Mouse (Mus musculus): ENCODE data around the gene Ccnd2. TPM values are rescaled to one million over a fixed set of nuclear protein-coding genes. Genes with fewer than 3 reads are reported as not detected.

The Ccnd2 gene
- 458 and 500 TPM in 2 replicates for polyA plus RNA-seq (2015; fragmentation: Nextera tagmentation; extraction: Ambion mirVana)

GRCm38 (mm10) chr6:127152106-127152951 is at the start of gene Ccnd2:
Gene Ccnd2 (minus strand): TSS chr6:127152193.
- H3K36me3 ChIP-seq (ENCODE audit: control insufficient read depth, insufficient read depth, low read length): no peaks in the 10 kb centered on the region
- peak within 1 kb of the TSS; percentile 81 for H3K4me3 ChIP-seq (ENCODE audit: low read length)
- peaks cover 4% of the 10 kb centered on the region for H3K27me3 ChIP-seq (ENCODE audit: control insufficient read depth, insufficient read depth, low read depth, low read length)
- H3K9me3 ChIP-seq (ENCODE audit: control insufficient read depth, low read length): no peaks in the 10 kb centered on the region
- peak within 1 kb of the TSS; percentile 61 for H3K4me2 ChIP-seq (ENCODE audit: low read depth, low read length)
- H3K27ac ChIP-seq (ENCODE audit: low read length): peak within 1 kb of the TSS; percentile 93
- H3K4me1 ChIP-seq (replicated peaks; ENCODE audit: control insufficient read depth, insufficient read depth, low read length): peaks cover 42% of the 10 kb centered on the region
- peak within 1 kb of the TSS; percentile 67 for H3K9ac ChIP-seq (ENCODE audit: low read length)
- peak; percentile 77 for ATAC-seq (ENCODE audit: low read depth)
- under 1% methylated on average over 39 of the region's 40 CpGs for WGBS

- ATAC-seq (ENCODE audit: low read depth): no peak
- Histone ChIP-seq H3K4me1 (replicated peaks; ENCODE audit: control insufficient read depth, insufficient read depth, low read length) (no peaks in the 10 kb centered on the region), H3K36me3 (ENCODE audit: control insufficient read depth, insufficient read depth, low read length) (no peaks in the 10 kb centered on the region), H3K27me3 (ENCODE audit: control insufficient read depth, insufficient read depth, low read depth, low read length) (no peaks in the 10 kb centered on the region), H3K27ac (ENCODE audit: low read length) (no peak overlapping the region), H3K9me3 (ENCODE audit: control insufficient read depth, low read length) (no peaks in the 10 kb centered on the region), H3K4me3 (ENCODE audit: low read length) (no peak overlapping the region), H3K9ac (ENCODE audit: low read length) (no peak overlapping the region), H3K4me2 (ENCODE audit: low read depth, low read length) (no peak overlapping the region)
- 68% methylated on average over 2 of the region's 2 CpGs for WGBS
Observed at GRCm38 (mm10) chr6:127196985-127197384, 45.0 kb upstream of the Ccnd2 start.

GRCm38 (mm10) chr6:127181296-127181695 is 29.3 kb upstream of the Ccnd2 start:
- WGBS: 73% methylated on average over 12 of the region's 12 CpGs
- no peaks in the 10 kb centered on the region for H3K36me3 ChIP-seq (ENCODE audit: control insufficient read depth, insufficient read depth, low read length)
- no peaks in the 10 kb centered on the region for H3K27me3 ChIP-seq (ENCODE audit: control insufficient read depth, insufficient read depth, low read depth, low read length)
- H3K4me1 ChIP-seq (replicated peaks; ENCODE audit: control insufficient read depth, insufficient read depth, low read length): 0 out of 2 replicates have a peak, but pooled peaks cover 3% of the 10 kb centered on the region
- no peaks in the 10 kb centered on the region for H3K9me3 ChIP-seq (ENCODE audit: control insufficient read depth, low read length)
- no peak overlapping the region for H3K27ac ChIP-seq (ENCODE audit: low read length)
- H3K4me2 ChIP-seq (ENCODE audit: low read depth, low read length): no peak overlapping the region
- ATAC-seq (ENCODE audit: low read depth): no peak
- H3K9ac ChIP-seq (ENCODE audit: low read length): no peak overlapping the region
- no peak overlapping the region for H3K4me3 ChIP-seq (ENCODE audit: low read length)

- WGBS: 39% methylated on average over 12 of the region's 12 CpGs
- Histone ChIP-seq H3K9ac (ENCODE audit: low read length) (no peak overlapping the region), H3K27me3 (ENCODE audit: control insufficient read depth, insufficient read depth, low read depth, low read length) (no peaks in the 10 kb centered on the region), H3K4me3 (ENCODE audit: low read length) (no peak overlapping the region), H3K4me1 (replicated peaks; ENCODE audit: control insufficient read depth, insufficient read depth, low read length) (no peaks in the 10 kb centered on the region), H3K4me2 (ENCODE audit: low read depth, low read length) (no peak overlapping the region), H3K9me3 (ENCODE audit: control insufficient read depth, low read length) (no peaks in the 10 kb centered on the region), H3K36me3 (ENCODE audit: control insufficient read depth, insufficient read depth, low read length) (no peaks in the 10 kb centered on the region), H3K27ac (ENCODE audit: low read length) (no peak overlapping the region)
- ATAC-seq (ENCODE audit: low read depth): no peak
Observed at GRCm38 (mm10) chr6:127179056-127179759, 27.2 kb upstream of the Ccnd2 start.

GRCm38 (mm10) chr6:127177962-127178361 is 26.0 kb upstream of the Ccnd2 start:
- WGBS: 57% methylated on average over 7 of the region's 7 CpGs
- Histone ChIP-seq H3K9ac (ENCODE audit: low read length) (no peak overlapping the region), H3K4me2 (ENCODE audit: low read depth, low read length) (no peak overlapping the region), H3K4me1 (replicated peaks; ENCODE audit: control insufficient read depth, insufficient read depth, low read length) (no peaks in the 10 kb centered on the region), H3K9me3 (ENCODE audit: control insufficient read depth, low read length) (no peaks in the 10 kb centered on the region), H3K27ac (ENCODE audit: low read length) (peak overlapping the region; percentile 5; the same call in 1 of the 2 replicates), H3K4me3 (ENCODE audit: low read length) (no peak overlapping the region), H3K27me3 (ENCODE audit: control insufficient read depth, insufficient read depth, low read depth, low read length) (no peaks in the 10 kb centered on the region), H3K36me3 (ENCODE audit: control insufficient read depth, insufficient read depth, low read length) (no peaks in the 10 kb centered on the region)
- ATAC-seq (ENCODE audit: low read depth): peak; percentile 51

GRCm38 (mm10) chr6:127177441-127177840 is 25.4 kb upstream of the Ccnd2 start:
- Histone ChIP-seq H3K4me3 (ENCODE audit: low read length) (no peak overlapping the region), H3K27ac (ENCODE audit: low read length) (peak overlapping the region; percentile 5; the same call in 1 of the 2 replicates), H3K27me3 (ENCODE audit: control insufficient read depth, insufficient read depth, low read depth, low read length) (no peaks in the 10 kb centered on the region), H3K9ac (ENCODE audit: low read length) (no peak overlapping the region), H3K9me3 (ENCODE audit: control insufficient read depth, low read length) (no peaks in the 10 kb centered on the region), H3K4me2 (ENCODE audit: low read depth, low read length) (no peak overlapping the region), H3K4me1 (replicated peaks; ENCODE audit: control insufficient read depth, insufficient read depth, low read length) (no peaks in the 10 kb centered on the region), H3K36me3 (ENCODE audit: control insufficient read depth, insufficient read depth, low read length) (no peaks in the 10 kb centered on the region)
- WGBS: 29% methylated on average over 4 of the region's 4 CpGs
- ATAC-seq (ENCODE audit: low read depth): peak; percentile 90

GRCm38 (mm10) chr6:127172461-127172860 is 20.5 kb upstream of the Ccnd2 start:
- Histone ChIP-seq H3K27ac (ENCODE audit: low read length) (no peak overlapping the region), H3K4me1 (replicated peaks; ENCODE audit: control insufficient read depth, insufficient read depth, low read length) (no peaks in the 10 kb centered on the region), H3K9me3 (ENCODE audit: control insufficient read depth, low read length) (no peaks in the 10 kb centered on the region), H3K4me3 (ENCODE audit: low read length) (no peak overlapping the region), H3K27me3 (ENCODE audit: control insufficient read depth, insufficient read depth, low read depth, low read length) (no peaks in the 10 kb centered on the region), H3K9ac (ENCODE audit: low read length) (no peak overlapping the region), H3K36me3 (ENCODE audit: control insufficient read depth, insufficient read depth, low read length) (no peaks in the 10 kb centered on the region), H3K4me2 (ENCODE audit: low read depth, low read length) (no peak overlapping the region)
- ATAC-seq (ENCODE audit: low read depth): no peak
- WGBS: 79% methylated on average over 11 of the region's 11 CpGs

GRCm38 (mm10) chr6:127170734-127171133 is 18.7 kb upstream of the Ccnd2 start:
- peaks cover 2% of the 10 kb centered on the region; the same call in 1 of the 2 replicates for H3K4me1 ChIP-seq (replicated peaks; ENCODE audit: control insufficient read depth, insufficient read depth, low read length)
- no peaks in the 10 kb centered on the region for H3K36me3 ChIP-seq (ENCODE audit: control insufficient read depth, insufficient read depth, low read length)
- H3K27ac ChIP-seq (ENCODE audit: low read length): no peak overlapping the region
- no peaks in the 10 kb centered on the region for H3K27me3 ChIP-seq (ENCODE audit: control insufficient read depth, insufficient read depth, low read depth, low read length)
- 73% methylated on average over 8 of the region's 8 CpGs for WGBS
- no peak overlapping the region for H3K4me3 ChIP-seq (ENCODE audit: low read length)
- no peak overlapping the region for H3K9ac ChIP-seq (ENCODE audit: low read length)
- H3K9me3 ChIP-seq (ENCODE audit: control insufficient read depth, low read length): no peaks in the 10 kb centered on the region
- no peak for ATAC-seq (ENCODE audit: low read depth)
- no peak overlapping the region for H3K4me2 ChIP-seq (ENCODE audit: low read depth, low read length)

- ATAC-seq (ENCODE audit: low read depth): 0 out of 2 replicates have a peak, but pooled peaks have one; percentile 34
Observed at GRCm38 (mm10) chr6:127165663-127166062, 13.7 kb upstream of the Ccnd2 start.

More at GRCm38 (mm10) chr6:127165663-127166062, 13.7 kb upstream of the Ccnd2 start:
- WGBS: 45% methylated on average over 4 of the region's 4 CpGs
- Histone ChIP-seq H3K4me2 (ENCODE audit: low read depth, low read length) (no peak overlapping the region), H3K36me3 (ENCODE audit: control insufficient read depth, insufficient read depth, low read length) (no peaks in the 10 kb centered on the region), H3K4me1 (replicated peaks; ENCODE audit: control insufficient read depth, insufficient read depth, low read length) (peaks cover 2% of the 10 kb centered on the region; the same call in 1 of the 2 replicates), H3K27me3 (ENCODE audit: control insufficient read depth, insufficient read depth, low read depth, low read length) (no peaks in the 10 kb centered on the region), H3K9me3 (ENCODE audit: control insufficient read depth, low read length) (no peaks in the 10 kb centered on the region), H3K27ac (ENCODE audit: low read length) (no peak overlapping the region), H3K9ac (ENCODE audit: low read length) (no peak overlapping the region), H3K4me3 (ENCODE audit: low read length) (no peak overlapping the region)
